Mouse (Mus musculus) liver, postnatal 0 days (tissue): ENCODE results near the gene Nudt3.

Source experiments
- CTCF ChIP-seq: sonication (generic); IDR thresholded peaks from 2 replicates; pipeline ENCODE4 v1.5.1; 2016; ENCODE audit warnings: antibody characterized with exemption, low read depth
- EP300 ChIP-seq: IDR thresholded peaks from 2 replicates; pipeline ENCODE4 v1.6.1; 2016; ENCODE audit warnings: antibody characterized with exemption, low read depth, mild to moderate bottlenecking

GRCm38 (mm10) chr17:27560926-27561480 lies 62.3 kb downstream of the Nudt3 start:
- TF ChIP-seq CTCF = no peak
- no peak for TF ChIP-seq EP300
